Mouse (Mus musculus): ENCODE measurements around the gene Fam129a. TPM values are rescaled to one million over a fixed set of nuclear protein-coding genes. Genes with fewer than 3 reads are reported as not detected.

Fam129a gene
- 3.8 and 4.7 TPM in 2 replicates for polyA plus RNA-seq (2016; fragmentation: Nextera tagmentation; extraction: Ambion mirVana)

GRCm38 (mm10) chr1:151570981-151571837, at the start of gene Fam129a:
Gene Fam129a (plus strand): TSS chr1:151571186.
- Histone ChIP-seq H3K4me3 (peak within 1 kb of the TSS; percentile 36), H3K4me1 (peaks cover 10% of the 10 kb centered on the region), H3K27ac (no peak within 1 kb of the TSS), H3K9me3 (no peaks in the 10 kb centered on the region), H3K4me2 (replicated peaks) (peak within 1 kb of the TSS; percentile 75), H3K27me3 (replicated peaks) (peaks cover 34% of the 10 kb centered on the region), H3K36me3 (no peaks in the 10 kb centered on the region), H3K9ac (peak within 1 kb of the TSS; percentile 40; the same call in 1 of the 2 replicates)
- ATAC-seq (ENCODE audit: low FRiP score, low read depth) = peak; percentile 56; the same call in 1 of the 2 replicates
- WGBS = 4% methylated on average over 46 of the region's 46 CpGs

- Histone ChIP-seq H3K27ac (no peak overlapping the region), H3K9ac (no peak overlapping the region), H3K27me3 (replicated peaks) (no peaks in the 10 kb centered on the region), H3K4me1 (no peaks in the 10 kb centered on the region), H3K36me3 (no peaks in the 10 kb centered on the region), H3K4me3 (no peak overlapping the region), H3K9me3 (0 out of 2 replicates have a peak, but pooled peaks cover 6% of the 10 kb centered on the region), H3K4me2 (replicated peaks) (no peak overlapping the region)
- 77% methylated on average over 3 of the region's 3 CpGs for WGBS
- no peak for ATAC-seq (ENCODE audit: low FRiP score, low read depth)
Observed at GRCm38 (mm10) chr1:151526701-151527100, 44.3 kb upstream of the Fam129a start.

GRCm38 (mm10) chr1:151543796-151544477, 27.0 kb upstream of the Fam129a start:
- Histone ChIP-seq H3K4me3 (no peak overlapping the region), H3K9ac (no peak overlapping the region), H3K4me2 (replicated peaks) (no peak overlapping the region), H3K27ac (no peak overlapping the region), H3K4me1 (no peaks in the 10 kb centered on the region), H3K9me3 (no peaks in the 10 kb centered on the region), H3K36me3 (no peaks in the 10 kb centered on the region), H3K27me3 (replicated peaks) (no peaks in the 10 kb centered on the region)
- ATAC-seq (ENCODE audit: low FRiP score, low read depth) = no peak
- WGBS = 76% methylated on average over 6 of the region's 6 CpGs

GRCm38 (mm10) chr1:151544581-151544980, 26.4 kb upstream of the Fam129a start:
- no peaks in the 10 kb centered on the region for H3K4me1 ChIP-seq
- no peak overlapping the region for H3K4me2 ChIP-seq (replicated peaks)
- 81% methylated on average over 3 of the region's 3 CpGs for WGBS
- no peak for ATAC-seq (ENCODE audit: low FRiP score, low read depth)
- H3K27me3 ChIP-seq (replicated peaks) = no peaks in the 10 kb centered on the region
- H3K4me3 ChIP-seq = no peak overlapping the region
- no peaks in the 10 kb centered on the region for H3K9me3 ChIP-seq
- no peak overlapping the region for H3K9ac ChIP-seq
- no peaks in the 10 kb centered on the region for H3K36me3 ChIP-seq
- H3K27ac ChIP-seq = no peak overlapping the region

GRCm38 (mm10) chr1:151545571-151545970, 25.4 kb upstream of the Fam129a start:
- no peak for ATAC-seq (ENCODE audit: low FRiP score, low read depth)
- Histone ChIP-seq H3K27me3 (replicated peaks) (no peaks in the 10 kb centered on the region), H3K4me1 (no peaks in the 10 kb centered on the region), H3K4me2 (replicated peaks) (no peak overlapping the region), H3K4me3 (no peak overlapping the region), H3K9ac (no peak overlapping the region), H3K36me3 (no peaks in the 10 kb centered on the region), H3K27ac (no peak overlapping the region), H3K9me3 (no peaks in the 10 kb centered on the region)
- WGBS = 87% methylated on average over 7 of the region's 7 CpGs

- no peak for ATAC-seq (ENCODE audit: low FRiP score, low read depth)
- no peaks in the 10 kb centered on the region for H3K27me3 ChIP-seq (replicated peaks)
- H3K9ac ChIP-seq = no peak overlapping the region
- H3K9me3 ChIP-seq = no peaks in the 10 kb centered on the region
- WGBS = 81% methylated on average over 8 of the region's 8 CpGs
- no peak overlapping the region for H3K4me2 ChIP-seq (replicated peaks)
- H3K27ac ChIP-seq = no peak overlapping the region
- no peaks in the 10 kb centered on the region for H3K36me3 ChIP-seq
- no peak overlapping the region for H3K4me3 ChIP-seq
- H3K4me1 ChIP-seq = no peaks in the 10 kb centered on the region
Observed at GRCm38 (mm10) chr1:151548896-151549610, 21.9 kb upstream of the Fam129a start.

- Histone ChIP-seq H3K4me1 (no peaks in the 10 kb centered on the region), H3K27ac (no peak overlapping the region), H3K36me3 (no peaks in the 10 kb centered on the region), H3K27me3 (replicated peaks) (no peaks in the 10 kb centered on the region), H3K9ac (no peak overlapping the region), H3K9me3 (no peaks in the 10 kb centered on the region), H3K4me2 (replicated peaks) (no peak overlapping the region), H3K4me3 (no peak overlapping the region)
- no peak for ATAC-seq (ENCODE audit: low FRiP score, low read depth)
- 77% methylated on average over 7 of the region's 7 CpGs for WGBS
Observed at GRCm38 (mm10) chr1:151549794-151550193, 21.2 kb upstream of the Fam129a start.

GRCm38 (mm10) chr1:151550587-151551479, 20.2 kb upstream of the Fam129a start:
- no peak for ATAC-seq (ENCODE audit: low FRiP score, low read depth)
- H3K4me2 ChIP-seq (replicated peaks) = no peak overlapping the region; the same call in 1 of the 2 replicates

GRCm38 (mm10) chr1:151560536-151560935, 10.4 kb upstream of the Fam129a start:
- no peaks in the 10 kb centered on the region for H3K36me3 ChIP-seq
- no peak overlapping the region for H3K4me2 ChIP-seq (replicated peaks)
- H3K4me1 ChIP-seq = no peaks in the 10 kb centered on the region
- H3K27me3 ChIP-seq (replicated peaks) = no peaks in the 10 kb centered on the region
- no peak overlapping the region for H3K4me3 ChIP-seq
- no peak overlapping the region for H3K9ac ChIP-seq
- H3K9me3 ChIP-seq = no peaks in the 10 kb centered on the region
- no peak for ATAC-seq (ENCODE audit: low FRiP score, low read depth)
- WGBS = 53% methylated on average over 11 of the region's 11 CpGs
- H3K27ac ChIP-seq = no peak overlapping the region

More at GRCm38 (mm10) chr1:151550587-151551479, 20.2 kb upstream of the Fam129a start:
- WGBS = 41% methylated on average over 19 of the region's 19 CpGs
- Histone ChIP-seq H3K27ac (no peak overlapping the region), H3K9ac (no peak overlapping the region), H3K36me3 (no peaks in the 10 kb centered on the region), H3K9me3 (no peaks in the 10 kb centered on the region), H3K4me3 (no peak overlapping the region), H3K27me3 (replicated peaks) (no peaks in the 10 kb centered on the region), H3K4me1 (no peaks in the 10 kb centered on the region)

GRCm38 (mm10) chr1:151563401-151563800, 7.6 kb upstream of the Fam129a start:
- WGBS = 64% methylated on average over 5 of the region's 5 CpGs
- ATAC-seq (ENCODE audit: low FRiP score, low read depth) = no peak
- Histone ChIP-seq H3K9me3 (no peaks in the 10 kb centered on the region), H3K9ac (no peak overlapping the region), H3K27me3 (replicated peaks) (no peaks in the 10 kb centered on the region), H3K36me3 (no peaks in the 10 kb centered on the region), H3K4me3 (no peak overlapping the region), H3K4me1 (no peaks in the 10 kb centered on the region), H3K4me2 (replicated peaks) (no peak overlapping the region), H3K27ac (no peak overlapping the region)

GRCm38 (mm10) chr1:151563893-151564292, 7.1 kb upstream of the Fam129a start:
- 57% methylated on average over 6 of the region's 6 CpGs for WGBS
- no peak overlapping the region for H3K4me2 ChIP-seq (replicated peaks)
- H3K9me3 ChIP-seq = no peaks in the 10 kb centered on the region
- H3K4me1 ChIP-seq = no peaks in the 10 kb centered on the region
- no peak for ATAC-seq (ENCODE audit: low FRiP score, low read depth)
- no peaks in the 10 kb centered on the region for H3K36me3 ChIP-seq
- no peak overlapping the region for H3K4me3 ChIP-seq
- no peak overlapping the region for H3K9ac ChIP-seq
- H3K27ac ChIP-seq = no peak overlapping the region
- H3K27me3 ChIP-seq (replicated peaks) = 0 out of 2 replicates have a peak, but pooled peaks cover 2% of the 10 kb centered on the region

Measured in neural tube, embryonic 12.5 days (tissue).